In genomic region chr4:97868307-97868937, GRCm38 (mm10) we compare ENCODE assay signal across 8 mouse cellular contexts.
A peak's percentile ranks its signal among the peaks of the same experiment; 100 is the strongest.
DNase-seq lines count a peak whose midpoint lies in the region; ATAC-seq and TF ChIP-seq lines count a peak whose summit lies in the region.

No protein-coding gene starts in this region.

- no peaks in the 10 kb centered on the region for H3K27me3 ChIP-seq in kidney, adult 2 months (replicated peaks; ENCODE audit: control insufficient read depth, insufficient read depth, low read length)
- H3K27me3 ChIP-seq in liver, embryonic 16.5 days (ENCODE audit: control insufficient read depth, insufficient read depth, low read depth, low read length): no peaks in the 10 kb centered on the region
- H3K27me3 ChIP-seq in stomach, embryonic 14.5 days (ENCODE audit: control insufficient read depth, insufficient read depth, low read length): no peaks in the 10 kb centered on the region

- peak overlapping the region; percentile 39 for H3K4me3 ChIP-seq in kidney, adult 2 months (ENCODE audit: insufficient read depth, low read depth, low read length)
- H3K4me3 ChIP-seq in liver, embryonic 16.5 days (ENCODE audit: low read depth, low read length): 0 out of 2 replicates have a peak overlapping the region, but pooled peaks have one; percentile 11
- peak overlapping the region; percentile 10; the same call in 1 of the 2 replicates for H3K4me3 ChIP-seq in stomach, embryonic 14.5 days (ENCODE audit: low read depth, low read length)

- H3K27ac ChIP-seq in kidney, adult 2 months (ENCODE audit: insufficient read depth, low read depth, low read length): peak overlapping the region; percentile 93
- peak overlapping the region; percentile 75 for H3K27ac ChIP-seq in liver, embryonic 16.5 days (ENCODE audit: low read length)
- H3K27ac ChIP-seq in stomach, embryonic 14.5 days (ENCODE audit: low read length): peak overlapping the region; percentile 89

- TF ChIP-seq POLR2A in brain, embryonic 14.5 days (IDR thresholded peaks at IDR 0.05; ENCODE audit: borderline replicate concordance, extremely low read depth, insufficient read depth, insufficient read length, poor library complexity, severe bottlenecking): no peak
- no peak for TF ChIP-seq POLR2A in kidney, adult 2 months (IDR thresholded peaks at IDR 0.05; ENCODE audit: low read depth, low read length)

- no peak for TF ChIP-seq CTCF in brain, embryonic 14.5 days (IDR thresholded peaks at IDR 0.05; ENCODE audit: borderline replicate concordance, extremely low read depth, insufficient read depth, insufficient read length)
- TF ChIP-seq CTCF in kidney, adult 2 months (conservative IDR thresholded peaks at IDR 0.05; ENCODE audit: insufficient read depth, insufficient read length, low read depth, low read length): no peak

- WGBS in kidney, adult 2 months: 25% methylated on average over 10 of the region's 10 CpGs
- 61% methylated on average over 10 of the region's 10 CpGs for WGBS in liver, embryonic 16.5 days (ENCODE audit: insufficient replicate concordance)
- WGBS in stomach, embryonic 14.5 days: 41% methylated on average over 10 of the region's 10 CpGs

- H3K9me3 ChIP-seq in liver, embryonic 16.5 days (replicated peaks; ENCODE audit: control insufficient read depth, low read length): no peaks in the 10 kb centered on the region
- no peaks in the 10 kb centered on the region for H3K9me3 ChIP-seq in stomach, embryonic 14.5 days (ENCODE audit: control insufficient read depth, low read depth, low read length)

- no peaks in the 10 kb centered on the region for H3K36me3 ChIP-seq in kidney, adult 2 months (ENCODE audit: control insufficient read depth, insufficient read depth, low read length)
- no peaks in the 10 kb centered on the region for H3K36me3 ChIP-seq in liver, embryonic 16.5 days (ENCODE audit: control insufficient read depth, insufficient read depth)
- no peaks in the 10 kb centered on the region for H3K36me3 ChIP-seq in stomach, embryonic 14.5 days (ENCODE audit: control insufficient read depth, insufficient read depth, low read length)

- H3K4me2 ChIP-seq in liver, embryonic 16.5 days (ENCODE audit: low read depth, low read length): 0 out of 2 replicates have a peak overlapping the region, but pooled peaks have one; percentile 18
- H3K4me2 ChIP-seq in stomach, embryonic 14.5 days (replicated peaks; ENCODE audit: low read depth, low read length): peak overlapping the region; percentile 29

- peak; percentile 25 for ATAC-seq in frontal cortex, adult (ENCODE audit: low TSS enrichment)
- peak; percentile 78 for ATAC-seq in liver, embryonic 16.5 days (ENCODE audit: low read depth)
- no peak for ATAC-seq in stomach, embryonic 14.5 days (ENCODE audit: insufficient number of reproducible peaks, insufficient read depth, low FRiP score, low read depth)

- peaks cover 22% of the 10 kb centered on the region for H3K4me1 ChIP-seq in kidney, adult 2 months (ENCODE audit: control insufficient read depth, insufficient read depth, low read length)
- H3K4me1 ChIP-seq in liver, embryonic 16.5 days (ENCODE audit: control insufficient read depth, low read depth, low read length): peaks cover 3% of the 10 kb centered on the region
- H3K4me1 ChIP-seq in stomach, embryonic 14.5 days (ENCODE audit: control insufficient read depth, insufficient read depth, low read length): peaks cover 21% of the 10 kb centered on the region

- DNase-seq in frontal cortex, adult 2 months (ENCODE audit: extremely low spot score in 1 of 2, low spot score in 1 of 2): no peak
- DNase-seq in brain, embryonic 14.5 days (ENCODE audit: low read depth): peak; percentile 60
- peak; percentile 73 for DNase-seq in heart, adult 8-10 months (ENCODE audit: low spot score)
- DNase-seq in kidney, adult 2 months: peak; percentile 91
- DNase-seq in spleen, postnatal 14 days (ENCODE audit: low spot score in 2 of 2): no peak

- no peak overlapping the region for H3K9ac ChIP-seq in liver, embryonic 16.5 days (ENCODE audit: low read depth, low read length)
- H3K9ac ChIP-seq in stomach, embryonic 14.5 days (replicated peaks; ENCODE audit: low read depth, low read length): no peak overlapping the region

Comparison
In these comparisons a context has a peak if more than half of its experiments do, and no peak if none do; other contexts are left out.
1. DNase-seq: peak in brain, embryonic 14.5 days (single experiment), heart, adult 8-10 months (single experiment) and kidney, adult 2 months (single experiment); none in frontal cortex, adult 2 months (0 of 2) and spleen, postnatal 14 days (0 of 2).
2. Peak in every context shown above with its lines, with median percentiles within 50 percentile points of each other: H3K27ac ChIP-seq and H3K4me3 ChIP-seq.